Mouse (Mus musculus) E14TG2a.4 (cell line): Measurements from ENCODE around the gene Slc12a3.

Experiments
- H3K27me3 ChIP-seq: 2 replicates; pipeline ENCODE4 v1.6.1; 2014; ENCODE audit warnings: low read length, control low read depth; ENCODE audit not compliant: insufficient read depth
- H3K36me3 ChIP-seq: 2 replicates; pipeline ENCODE4 v1.6.1; 2014; ENCODE audit warnings: low read length, control low read depth; ENCODE audit not compliant: insufficient read depth
- H3K4me1 ChIP-seq: replicated peaks from 2 replicates; pipeline ENCODE4 v1.6.1; 2014; ENCODE audit warnings: low read depth, low read length, control low read depth
- H3K4me3 ChIP-seq: replicated peaks from 2 replicates; pipeline ENCODE4 v1.5.1; 2014; ENCODE audit warnings: mild to moderate bottlenecking, low read length
- H3K9me3 ChIP-seq: 2 replicates; pipeline ENCODE4 v1.6.1; 2014; ENCODE audit warnings: low read length, control low read depth
- CTCF ChIP-seq: conservative IDR thresholded peaks from 2 replicates; pipeline ENCODE4 v1.5.1; 2014; ENCODE audit warnings: low read length
- NANOG ChIP-seq: IDR thresholded peaks from 2 replicates; pipeline ENCODE4 v1.6.1; 2014; ENCODE audit warnings: borderline replicate concordance, low read length, mixed read lengths
- POU5F1 ChIP-seq: IDR thresholded peaks from 2 replicates; pipeline ENCODE4 v1.6.1; 2014; ENCODE audit warnings: low read length, borderline replicate concordance

The Slc12a3 gene

DNA sequence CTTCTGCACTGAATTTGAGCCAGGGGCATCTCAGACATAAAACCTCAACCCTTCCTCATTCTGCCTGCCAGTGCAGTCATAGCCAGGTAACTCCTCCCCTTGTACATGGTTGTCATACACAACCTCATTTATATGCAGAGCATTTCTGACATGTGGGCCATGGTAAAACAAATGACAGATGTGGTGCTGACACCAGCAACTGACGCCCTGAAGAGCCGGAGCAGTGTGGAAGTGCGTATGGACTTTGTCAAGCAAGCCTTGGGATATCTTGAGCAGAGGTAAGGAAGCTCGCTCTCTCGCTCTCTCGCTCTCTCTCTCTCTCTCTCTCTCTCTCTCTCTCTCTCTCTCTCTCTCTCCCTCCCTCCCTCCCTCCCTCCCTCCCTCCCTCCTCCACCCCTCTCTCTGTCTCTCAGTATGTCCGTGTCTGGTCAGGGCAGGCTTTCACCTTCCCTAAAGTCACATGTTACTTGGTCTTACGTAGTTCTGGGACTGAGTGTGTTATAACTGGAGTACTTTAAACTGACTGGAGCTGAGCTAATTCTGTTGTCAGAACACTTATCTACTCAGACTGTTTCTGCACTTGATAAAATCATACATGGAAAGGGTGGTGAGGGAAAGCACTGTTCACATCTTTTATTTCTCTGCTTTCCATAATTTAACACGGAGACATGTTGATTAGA is 32.5 kb upstream of the Slc12a3 start:
- Histone ChIP-seq H3K4me1 (peaks cover 3% of the 10 kb centered on the region), H3K4me3 (no peak overlapping the region), H3K9me3 (no peaks in the 10 kb centered on the region), H3K27me3 (no peaks in the 10 kb centered on the region), H3K36me3 (peaks cover 84% of the 10 kb centered on the region)
- TF ChIP-seq CTCF (no peak), POU5F1 (no peak), NANOG (no peak)

- no peak overlapping the region for H3K4me3 ChIP-seq
- H3K36me3 ChIP-seq = peaks cover 84% of the 10 kb centered on the region
- peaks cover under 1% of the 10 kb centered on the region for H3K4me1 ChIP-seq
- TF ChIP-seq NANOG = no peak
- no peak for TF ChIP-seq CTCF
- TF ChIP-seq POU5F1 = no peak
- no peaks in the 10 kb centered on the region for H3K27me3 ChIP-seq
- no peaks in the 10 kb centered on the region for H3K9me3 ChIP-seq
These were observed 31.9 kb upstream of the Slc12a3 start for GRCm38 (mm10) chr8:94297101-94297500.

DNA sequence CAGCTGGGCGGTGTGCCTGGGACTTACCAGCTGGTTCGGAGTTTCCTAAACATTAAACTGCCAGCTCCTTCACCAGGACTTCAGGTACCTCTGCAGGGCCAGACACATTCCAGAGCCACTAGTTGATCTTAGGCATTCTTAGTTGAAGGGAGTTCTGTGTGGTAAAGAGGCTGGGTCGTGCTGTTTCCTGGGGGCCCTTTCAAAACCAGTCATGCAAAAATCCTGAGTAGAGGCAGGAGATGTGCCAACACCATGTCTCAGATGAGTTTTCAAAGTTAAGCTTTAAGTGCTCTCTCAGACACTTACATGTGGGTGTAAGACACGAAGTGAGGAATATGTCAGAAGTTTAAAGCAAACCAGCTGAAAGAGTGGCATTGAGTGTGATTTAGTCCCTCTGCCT is 28.2 kb upstream of the Slc12a3 start:
- no peak for TF ChIP-seq NANOG
- no peak for TF ChIP-seq POU5F1
- no peak for TF ChIP-seq CTCF

GRCm38 (mm10) chr8:94304412-94304811 is 24.6 kb upstream of the Slc12a3 start:
- H3K36me3 ChIP-seq = peaks cover 96% of the 10 kb centered on the region
- no peaks in the 10 kb centered on the region for H3K4me1 ChIP-seq
- no peaks in the 10 kb centered on the region for H3K27me3 ChIP-seq
- no peaks in the 10 kb centered on the region for H3K9me3 ChIP-seq
- no peak for TF ChIP-seq NANOG
- no peak for TF ChIP-seq POU5F1
- no peak for TF ChIP-seq CTCF
- no peak overlapping the region for H3K4me3 ChIP-seq

More for the DNA sequence above, 28.2 kb upstream of the Slc12a3 start:
- Histone ChIP-seq H3K4me3 (no peak overlapping the region), H3K9me3 (no peaks in the 10 kb centered on the region), H3K4me1 (no peaks in the 10 kb centered on the region), H3K36me3 (peaks cover 86% of the 10 kb centered on the region), H3K27me3 (no peaks in the 10 kb centered on the region)

DNA sequence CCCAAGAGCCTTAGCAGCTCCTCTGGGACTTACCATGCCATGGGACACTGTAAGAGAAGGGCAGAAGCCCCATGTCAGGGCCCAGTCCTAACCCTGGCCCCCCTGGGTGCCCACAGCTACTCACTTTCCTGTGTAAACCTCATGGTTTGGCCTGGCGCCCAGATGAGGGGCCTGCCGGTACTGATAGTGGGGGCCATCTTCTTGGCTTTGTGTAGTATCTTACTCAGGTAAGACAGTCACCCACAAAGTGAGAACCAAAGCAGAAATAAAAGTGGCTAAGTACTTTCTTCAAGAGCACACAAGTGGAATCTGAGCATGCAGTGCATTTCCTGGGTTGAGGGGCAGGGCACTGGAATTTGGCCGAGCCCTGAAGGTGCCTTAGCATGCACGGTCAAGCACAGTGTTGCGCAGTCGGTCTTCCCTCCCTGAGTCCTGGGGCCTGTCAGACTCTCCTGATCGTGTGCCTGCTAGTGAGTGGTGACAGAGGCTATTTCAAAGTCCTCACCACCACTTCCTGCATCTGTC is 21.9 kb upstream of the Slc12a3 start:
- Histone ChIP-seq H3K9me3 (no peaks in the 10 kb centered on the region), H3K27me3 (no peaks in the 10 kb centered on the region), H3K4me1 (no peaks in the 10 kb centered on the region), H3K4me3 (no peak overlapping the region), H3K36me3 (peaks cover 100% of the 10 kb centered on the region)
- TF ChIP-seq CTCF (no peak), NANOG (no peak), POU5F1 (no peak)

GRCm38 (mm10) chr8:94307652-94308051 is 21.3 kb upstream of the Slc12a3 start:
- no peaks in the 10 kb centered on the region for H3K27me3 ChIP-seq
- peaks cover 100% of the 10 kb centered on the region for H3K36me3 ChIP-seq
- TF ChIP-seq NANOG (no peak), CTCF (no peak), POU5F1 (no peak)
- no peaks in the 10 kb centered on the region for H3K9me3 ChIP-seq
- H3K4me1 ChIP-seq = no peaks in the 10 kb centered on the region
- H3K4me3 ChIP-seq = no peak overlapping the region

- H3K4me3 ChIP-seq = no peak overlapping the region
- TF ChIP-seq POU5F1 = no peak
These were observed 14.9 kb upstream of the Slc12a3 start for GRCm38 (mm10) chr8:94314069-94314468.

DNA sequence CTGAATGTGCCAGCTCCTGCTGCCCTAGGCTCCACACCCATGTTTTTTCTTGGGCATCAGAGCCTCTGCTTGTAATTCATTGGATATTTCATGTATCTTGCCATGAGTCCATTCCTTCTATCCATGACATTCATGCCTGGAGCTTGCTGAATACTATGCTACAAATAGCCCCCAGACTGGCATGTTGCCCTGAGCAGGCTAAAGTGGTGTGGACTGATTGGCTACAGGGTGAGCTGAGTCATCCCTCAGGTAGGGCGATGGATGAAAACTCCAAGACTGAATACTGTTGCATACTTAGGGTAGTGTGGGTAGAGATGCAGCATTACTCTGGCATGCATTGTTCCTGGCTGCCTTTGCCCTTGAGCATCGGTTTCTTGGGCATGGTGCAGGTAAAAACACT is 11.8 kb upstream of the Slc12a3 start:
- no peaks in the 10 kb centered on the region for H3K27me3 ChIP-seq
- peaks cover 8% of the 10 kb centered on the region; the same call in 1 of the 2 replicates for H3K4me1 ChIP-seq
- no peak overlapping the region for H3K4me3 ChIP-seq
- TF ChIP-seq POU5F1 (no peak), CTCF (no peak), NANOG (no peak)
- peaks cover 72% of the 10 kb centered on the region for H3K36me3 ChIP-seq
- no peaks in the 10 kb centered on the region for H3K9me3 ChIP-seq

More at GRCm38 (mm10) chr8:94314069-94314468, 14.9 kb upstream of the Slc12a3 start:
- H3K36me3 ChIP-seq = peaks cover 94% of the 10 kb centered on the region
- no peaks in the 10 kb centered on the region for H3K4me1 ChIP-seq
- H3K27me3 ChIP-seq = no peaks in the 10 kb centered on the region
- no peaks in the 10 kb centered on the region for H3K9me3 ChIP-seq

- no peaks in the 10 kb centered on the region for H3K27me3 ChIP-seq
- no peak overlapping the region for H3K4me3 ChIP-seq
- peaks cover 67% of the 10 kb centered on the region for H3K36me3 ChIP-seq
- H3K4me1 ChIP-seq = peaks cover 8% of the 10 kb centered on the region; the same call in 1 of the 2 replicates
- TF ChIP-seq CTCF = no peak
- no peak for TF ChIP-seq NANOG
- TF ChIP-seq POU5F1 = no peak
- no peaks in the 10 kb centered on the region for H3K9me3 ChIP-seq
These were observed 11.3 kb upstream of the Slc12a3 start for GRCm38 (mm10) chr8:94317691-94318090.
